ENCODE assay signal across 1 mouse cellular context in the genomic region with DNA sequence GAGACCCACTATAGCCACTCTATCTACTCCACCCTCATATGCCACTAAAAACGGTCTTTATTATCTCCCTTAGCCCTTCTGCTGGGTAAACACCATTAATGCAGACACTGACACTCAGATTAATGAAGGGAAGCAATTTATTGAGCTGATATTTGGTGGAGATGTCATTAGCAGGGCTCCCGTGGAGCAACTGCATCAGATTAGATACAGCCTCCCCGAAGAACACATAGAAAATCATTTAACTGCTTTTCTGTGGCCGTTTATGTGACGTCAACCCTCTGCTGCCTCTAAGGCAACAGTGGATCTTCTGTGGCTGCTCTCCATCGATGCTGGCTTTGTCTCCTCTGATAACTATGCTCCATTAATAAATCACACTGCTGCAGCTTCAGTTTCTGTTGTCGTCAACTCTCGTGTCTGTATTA.
TF ChIP-seq lines count a peak whose summit lies in the region.

No protein-coding gene starts in this region.

TF ChIP-seq in MEL, 35 proteins besides CTCF, POLR2A, EP300 and RAD21 (continued from another document):
- TF ChIP-seq MEF2A (IDR thresholded peaks at IDR 0.05; ENCODE audit: extremely low read depth, insufficient replicate concordance, low read depth, low read length, poor library complexity, severe bottlenecking) (peak; percentile 69; the same call in 1 of the 2 replicates), TCF12 (IDR thresholded peaks at IDR 0.05; ENCODE audit: low read depth, low read length) (peak; percentile 98), RCOR1 (IDR thresholded peaks at IDR 0.05; ENCODE audit: low read depth, low read length) (peak; percentile 82), HCFC1 (IDR thresholded peaks at IDR 0.05; ENCODE audit: low read depth, low read length) (no peak; the same call in none of the 2 replicates), USF1 (IDR thresholded peaks at IDR 0.05; ENCODE audit: low read depth, low read length) (no peak), E2F4 (IDR thresholded peaks at IDR 0.05; ENCODE audit: borderline replicate concordance, low read depth, low read length) (peak; percentile 80; the same call in 1 of the 2 replicates), KAT2A (conservative IDR thresholded peaks at IDR 0.05; ENCODE audit: low read depth, low read length) (peak; percentile 63; the same call in 1 of the 2 replicates), ZC3H11A (IDR thresholded peaks at IDR 0.05; ENCODE audit: low read depth, low read length) (0 out of 2 replicates have a peak, but pooled peaks have one; percentile 29), ZMIZ1 (IDR thresholded peaks at IDR 0.05; ENCODE audit: low read depth, low read length) (no peak), JUND (IDR thresholded peaks at IDR 0.05; ENCODE audit: low read depth, low read length) (peak; percentile 93), USF2 (IDR thresholded peaks at IDR 0.05; ENCODE audit: borderline replicate concordance in 1 of 2, insufficient read depth in 1 of 2, low read depth in 1 of 2, low read length in 2 of 2) (no peak), TBP (IDR thresholded peaks at IDR 0.05; ENCODE audit: low read depth, low read length) (peak; percentile 68; the same call in 1 of the 2 replicates), GATA1 (IDR thresholded peaks at IDR 0.05; ENCODE audit: low read depth, low read length) (peak; percentile 98), BHLHE40 (IDR thresholded peaks at IDR 0.05; ENCODE audit: borderline replicate concordance, low read depth, low read length) (no peak; the same call in none of the 2 replicates), SMC3 (IDR thresholded peaks at IDR 0.05; ENCODE audit: low read depth, low read length) (no peak), MAZ (IDR thresholded peaks at IDR 0.05; ENCODE audit: low read depth, low read length) (peak; percentile 65; the same call in 1 of the 2 replicates), CHD1 (IDR thresholded peaks at IDR 0.05; ENCODE audit: low read depth, low read length) (no peak), MYB (IDR thresholded peaks at IDR 0.05; ENCODE audit: low read depth, low read length) (peak; percentile 99), CHD2 (IDR thresholded peaks at IDR 0.05; ENCODE audit: low read length) (peak; percentile 65), MAX (IDR thresholded peaks at IDR 0.05; ENCODE audit: low read length) (peak; percentile 78; the same call in 1 of the 2 replicates), NELFE (IDR thresholded peaks at IDR 0.05; ENCODE audit: low read depth, low read length) (peak; percentile 57; the same call in 1 of the 2 replicates), ZKSCAN1 (IDR thresholded peaks at IDR 0.05; ENCODE audit: low read depth, low read length) (peak; percentile 28; the same call in 1 of the 2 replicates), NRF1 (IDR thresholded peaks at IDR 0.05; ENCODE audit: insufficient read depth, low read depth, low read length, poor library complexity, severe bottlenecking) (no peak)
